Mouse (Mus musculus) MEL (cell line): ENCODE results near the gene Gucd1. TPM values are rescaled to one million over a fixed set of nuclear protein-coding genes. Genes with fewer than 3 reads are reported as not detected.
A peak's percentile ranks its signal among the peaks of the same experiment; 100 is the strongest.

ENCODE experiments used
- DNase-seq: peaks from one replicate; pipeline ENCODE4 v3.0.0; 2011; ENCODE audit warnings: low read depth, low spot score
- H3K27ac ChIP-seq: 2 replicates; pipeline ENCODE4 v1.5.1; 2012; ENCODE audit warnings: low read depth, mild to moderate bottlenecking, control low read depth, low read length, moderate library complexity; ENCODE audit not compliant: control insufficient read depth
- H3K27me3 ChIP-seq, 2 experiments: fragments of 150-350 bp in 1 of 2; sonication (generic) in 1 of 2; 2 replicates each; pipeline ENCODE4 v1.6.1; 2012; ENCODE audit warnings: low read length in 2 of 2, mild to moderate bottlenecking in 2 of 2, improper control_type of control experiment in 1 of 2, moderate library complexity in 1 of 2; ENCODE audit not compliant: insufficient read depth in 2 of 2, control insufficient read depth in 1 of 2
- H3K36me3 ChIP-seq, 2 experiments: 2 replicates each; pipeline ENCODE4 v1.6.1; 2012 to 2014; ENCODE audit warnings: low read length in 2 of 2, improper control_type of control experiment in 1 of 2, inconsistent platforms in 1 of 2, mild to moderate bottlenecking in 1 of 2; ENCODE audit not compliant: insufficient read depth in 2 of 2, control insufficient read depth in 1 of 2
- H3K4me1 ChIP-seq, 2 experiments: fragments of 150-350 bp in 1 of 2; sonication (generic) in 1 of 2; 2 replicates each; pipeline ENCODE4 v1.6.1; 2012; ENCODE audit warnings: low read length in 2 of 2, improper control_type of control experiment in 1 of 2, mild to moderate bottlenecking in 1 of 2; ENCODE audit not compliant: insufficient read depth in 2 of 2, control insufficient read depth in 1 of 2
- H3K4me3 ChIP-seq, 2 experiments: fragments of 150-350 bp in 1 of 2; sonication (generic) in 1 of 2; 2 replicates each; pipeline ENCODE4 v1.5.1; 2012; ENCODE audit warnings: low read depth in 2 of 2, low read length in 2 of 2, mild to moderate bottlenecking in 2 of 2, moderate library complexity in 2 of 2, control low read depth in 1 of 2, improper control_type of control experiment in 1 of 2; ENCODE audit not compliant: control insufficient read depth in 1 of 2, insufficient read depth in 1 of 2
- H3K79me2 ChIP-seq: 2 replicates; pipeline ENCODE4 v1.6.1; 2012; ENCODE audit warnings: mild to moderate bottlenecking, low read length, moderate library complexity; ENCODE audit not compliant: control insufficient read depth, poor library complexity, insufficient read depth
- H3K9ac ChIP-seq: 2 replicates; pipeline ENCODE4 v1.6.1; 2012; ENCODE audit warnings: low read depth, mild to moderate bottlenecking, control low read depth, low read length, moderate library complexity; ENCODE audit not compliant: control insufficient read depth, poor library complexity, severe bottlenecking
- H3K9me3 ChIP-seq: fragments of 150-350 bp; sonication (generic); replicated peaks from 2 replicates; pipeline ENCODE4 v1.6.1; 2012; ENCODE audit warnings: mild to moderate bottlenecking, low read length, improper control_type of control experiment, moderate library complexity; ENCODE audit not compliant: insufficient read depth
- BHLHE40 ChIP-seq: IDR thresholded peaks from 2 replicates; pipeline ENCODE4 v1.6.1; 2012; ENCODE audit warnings: low read depth, mild to moderate bottlenecking, inconsistent platforms, low read length, improper control_type of control experiment, borderline replicate concordance
- CHD2 ChIP-seq: IDR thresholded peaks from 2 replicates; pipeline ENCODE4 v1.6.1; 2011; ENCODE audit warnings: low read length, improper control_type of control experiment
- E2F4 ChIP-seq: IDR thresholded peaks from 2 replicates; pipeline ENCODE4 v1.6.1; 2011; ENCODE audit warnings: low read depth, low read length, improper control_type of control experiment, borderline replicate concordance
- ELF1 ChIP-seq: IDR thresholded peaks from 2 replicates; pipeline ENCODE4 v1.6.1; 2014; ENCODE audit warnings: low read depth, mild to moderate bottlenecking, inconsistent platforms, low read length, improper control_type of control experiment, moderate library complexity
- EP300 ChIP-seq, 2 experiments: IDR thresholded peaks; 2 replicates each; pipeline ENCODE4 v1.6.1; 2011; ENCODE audit warnings: improper control_type of control experiment in 2 of 2, low read length in 2 of 2, low read depth in 1 of 2, mild to moderate bottlenecking in 1 of 2
- ETS1 ChIP-seq: IDR thresholded peaks from 2 replicates; pipeline ENCODE4 v1.6.1; 2012; ENCODE audit warnings: low read depth, mild to moderate bottlenecking, inconsistent platforms, low read length, improper control_type of control experiment, moderate library complexity
- GABPA ChIP-seq: IDR thresholded peaks from 2 replicates; pipeline ENCODE4 v1.6.1; 2012; ENCODE audit warnings: low read depth, mild to moderate bottlenecking, inconsistent platforms, low read length, improper control_type of control experiment, moderate library complexity
- GATA1 ChIP-seq: IDR thresholded peaks from 2 replicates; pipeline ENCODE4 v1.6.1; 2011; ENCODE audit warnings: low read depth, low read length, improper control_type of control experiment
- HCFC1 ChIP-seq: IDR thresholded peaks from 2 replicates; pipeline ENCODE4 v1.6.1; 2012; ENCODE audit warnings: low read depth, mild to moderate bottlenecking, inconsistent platforms, low read length, improper control_type of control experiment, moderate library complexity
- KAT2A ChIP-seq: conservative IDR thresholded peaks from 2 replicates; pipeline ENCODE4 v1.6.1; 2012; ENCODE audit warnings: low read depth, low read length, improper control_type of control experiment, inconsistent platforms
- MAZ ChIP-seq: IDR thresholded peaks from 2 replicates; pipeline ENCODE4 v1.6.1; 2012; ENCODE audit warnings: low read depth, mild to moderate bottlenecking, inconsistent platforms, low read length, improper control_type of control experiment
- MEF2A ChIP-seq: IDR thresholded peaks from 2 replicates; pipeline ENCODE4 v1.6.1; 2014; ENCODE audit warnings: low read depth, mild to moderate bottlenecking, inconsistent platforms, low read length, improper control_type of control experiment; ENCODE audit not compliant: poor library complexity, insufficient replicate concordance, severe bottlenecking; ENCODE audit errors: extremely low read depth
- MXI1 ChIP-seq: IDR thresholded peaks from 2 replicates; pipeline ENCODE4 v1.6.1; 2011; ENCODE audit warnings: mild to moderate bottlenecking, low read depth, low read length, improper control_type of control experiment
- NRF1 ChIP-seq: IDR thresholded peaks from 2 replicates; pipeline ENCODE4 v1.6.1; 2014; ENCODE audit warnings: low read depth, mild to moderate bottlenecking, inconsistent platforms, low read length, improper control_type of control experiment, moderate library complexity; ENCODE audit not compliant: poor library complexity, insufficient read depth, severe bottlenecking
- POLR2A ChIP-seq, 2 experiments: IDR thresholded peaks; 2 replicates each; pipeline ENCODE4 v1.6.1; 2011 to 2012; ENCODE audit warnings: low read length in 2 of 2, mild to moderate bottlenecking in 2 of 2, control low read depth in 1 of 2, improper control_type of control experiment in 1 of 2, low read depth in 1 of 2, moderate library complexity in 1 of 2; ENCODE audit not compliant: control insufficient read depth in 1 of 2, insufficient read depth in 1 of 2, poor library complexity in 1 of 2
- POLR2AphosphoS5 ChIP-seq: IDR thresholded peaks from 2 replicates; pipeline ENCODE4 v1.6.1; 2012; ENCODE audit warnings: low read depth, borderline replicate concordance, mild to moderate bottlenecking, inconsistent platforms, low read length, moderate library complexity, mixed read lengths
- RCOR1 ChIP-seq: IDR thresholded peaks from 2 replicates; pipeline ENCODE4 v1.6.1; 2012; ENCODE audit warnings: low read depth, mild to moderate bottlenecking, inconsistent platforms, low read length, improper control_type of control experiment
- SIN3A ChIP-seq: IDR thresholded peaks from 2 replicates; pipeline ENCODE4 v1.6.1; 2012; ENCODE audit warnings: low read length, improper control_type of control experiment, inconsistent platforms
- SMC3 ChIP-seq: IDR thresholded peaks from 2 replicates; pipeline ENCODE4 v1.6.1; 2011; ENCODE audit warnings: low read depth, low read length, improper control_type of control experiment
- TBP ChIP-seq: IDR thresholded peaks from 2 replicates; pipeline ENCODE4 v1.8.0; 2011; ENCODE audit warnings: low read depth, low read length, improper control_type of control experiment
- TCF12 ChIP-seq: IDR thresholded peaks from 2 replicates; pipeline ENCODE4 v1.6.1; 2014; ENCODE audit warnings: low read depth, mild to moderate bottlenecking, inconsistent platforms, low read length, improper control_type of control experiment, moderate library complexity
- UBTF ChIP-seq: IDR thresholded peaks from 2 replicates; pipeline ENCODE4 v1.6.1; 2012; ENCODE audit warnings: low read depth, mild to moderate bottlenecking, inconsistent platforms, low read length, improper control_type of control experiment, moderate library complexity, borderline replicate concordance; ENCODE audit not compliant: insufficient read depth
- USF2 ChIP-seq, 2 experiments: IDR thresholded peaks; 2 replicates each; pipeline ENCODE4 v1.6.1; 2011 to 2012; ENCODE audit warnings: improper control_type of control experiment in 2 of 2, low read length in 2 of 2, borderline replicate concordance in 1 of 2, inconsistent platforms in 1 of 2, low read depth in 1 of 2, mild to moderate bottlenecking in 1 of 2; ENCODE audit not compliant: insufficient read depth in 1 of 2
- ZKSCAN1 ChIP-seq: IDR thresholded peaks from 2 replicates; pipeline ENCODE4 v1.6.1; 2012; ENCODE audit warnings: low read depth, mild to moderate bottlenecking, inconsistent platforms, low read length, improper control_type of control experiment, moderate library complexity
- ZMIZ1 ChIP-seq: IDR thresholded peaks from 2 replicates; pipeline ENCODE4 v1.6.1; 2012; ENCODE audit warnings: low read depth, mild to moderate bottlenecking, inconsistent platforms, low read length, improper control_type of control experiment, moderate library complexity
- polyA plus RNA-seq, 2 experiments: library from polyadenylated mRNA; stranded (reverse) in 1 of 2; unstranded in 1 of 2; fragments of >175 nt in 1 of 2; fragments of >200 nt in 1 of 2; gene quantifications; 2 replicates each; pipeline versions ENCODE4 v1.2.1 to v1.2.4; 2012; ENCODE audit warnings: low replicate concordance in 2 of 2, low read depth in 1 of 2; ENCODE audit not compliant: insufficient read length in 2 of 2, insufficient read depth in 1 of 2, missing spikeins in 1 of 2
- total RNA-seq: library from RNA; depleted of rRNA; stranded (reverse); fragments of 300-350 nt; gene quantifications from 2 replicates; pipeline ENCODE4 v1.2.3, GENCODE M21; 2012

Gucd1 gene
- total and polyA plus RNA-seq, 3 experiments: 18.7 to 30.7 TPM; not detected in 1

GRCm38 (mm10) chr10:75565436-75565835, 47.7 kb upstream of the Gucd1 start:
- peak; percentile 90 for DNase-seq
- H3K27ac ChIP-seq: peak overlapping the region; percentile 76
- peaks cover 0 to 31% of the 10 kb centered on the region in 2 experiments; a peak in 2 of 4 replicates for H3K36me3 ChIP-seq
- no peaks in the 10 kb centered on the region for H3K9me3 ChIP-seq
- TF ChIP-seq NRF1: no peak
- peak; percentile 69 to 73 for TF ChIP-seq EP300 (IDR thresholded peaks at IDR 0.05; ENCODE audit: low read depth in 1 of 2, low read length in 2 of 2)
- peak; percentile 68 for TF ChIP-seq SIN3A
- no peak for TF ChIP-seq POLR2AphosphoS5
- TF ChIP-seq GATA1: peak; percentile 81
- peak in 1 of 2 experiments; percentile 49; a peak in 1 of 4 replicates for TF ChIP-seq POLR2A (IDR thresholded peaks at IDR 0.05; ENCODE audit: control insufficient read depth in 1 of 2, insufficient read depth in 1 of 2, low read depth in 1 of 2, low read length in 2 of 2, poor library complexity in 1 of 2)
- peak; percentile 71; the same call in 1 of the 2 replicates for TF ChIP-seq MAZ
- TF ChIP-seq ELF1: peak; percentile 83
- TF ChIP-seq RCOR1: peak; percentile 53
- peak; percentile 61 for TF ChIP-seq HCFC1
- TF ChIP-seq ETS1: peak; percentile 56; the same call in 1 of the 2 replicates
- TF ChIP-seq MEF2A: no peak
- TF ChIP-seq TCF12: peak; percentile 57
- TF ChIP-seq, all 39 proteins: peak for 10
- peak overlapping the region; percentile 28 to 30; a peak in 3 of 4 replicates for H3K4me3 ChIP-seq
- no peaks in the 10 kb centered on the region for H3K27me3 ChIP-seq
- peaks cover 7 to 43% of the 10 kb centered on the region in 2 experiments for H3K4me1 ChIP-seq
- H3K79me2 ChIP-seq: no peaks in the 10 kb centered on the region
- peak overlapping the region; percentile 44 for H3K9ac ChIP-seq

DNA sequence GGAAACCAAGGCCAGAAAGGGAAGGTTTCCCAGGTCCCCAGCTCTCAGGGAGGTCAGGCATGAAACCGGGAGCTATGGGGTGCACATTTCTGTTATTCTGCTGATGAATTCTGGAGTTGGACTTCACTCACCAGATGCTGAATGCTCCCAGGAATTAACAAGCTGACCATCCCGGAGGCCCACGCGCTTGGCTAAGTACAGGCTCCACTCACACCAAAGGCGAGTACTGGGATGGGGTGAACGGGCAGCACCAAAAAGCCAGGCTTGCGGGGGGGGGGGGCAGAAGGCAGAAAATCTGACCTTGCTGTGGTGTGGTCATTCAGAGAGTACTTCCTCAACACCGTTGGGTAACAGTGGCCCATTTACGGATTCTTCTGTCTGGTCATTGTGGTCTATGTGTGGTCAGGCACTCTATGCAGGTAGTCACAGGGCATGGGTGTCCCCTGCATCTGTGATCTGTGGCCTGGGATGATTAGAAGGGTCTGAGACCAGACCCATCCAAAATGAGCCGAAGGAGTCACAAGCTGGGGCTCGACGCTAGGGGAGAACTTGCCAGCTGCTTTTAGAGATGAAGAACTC, 47.0 kb upstream of the Gucd1 start:
- H3K4me1 ChIP-seq: peaks cover 7 to 43% of the 10 kb centered on the region in 2 experiments

More for the DNA sequence above, 47.0 kb upstream of the Gucd1 start:
- DNase-seq: no peak
- Histone ChIP-seq H3K9ac (peak overlapping the region; percentile 39), H3K79me2 (no peaks in the 10 kb centered on the region), H3K36me3 (peaks cover 0 to 31% of the 10 kb centered on the region in 2 experiments; a peak in 2 of 4 replicates), H3K9me3 (no peaks in the 10 kb centered on the region), H3K27me3 (no peaks in the 10 kb centered on the region), H3K4me3 (0 out of 4 replicates have a peak overlapping the region, but pooled peaks of 1 of the 2 experiments have one; percentile 30), H3K27ac (peak overlapping the region; percentile 76)
- TF ChIP-seq GABPA: no peak
- no peak for TF ChIP-seq BHLHE40
- TF ChIP-seq E2F4: no peak
- no peak for TF ChIP-seq KAT2A
- TF ChIP-seq HCFC1: no peak
- TF ChIP-seq ZMIZ1: no peak
- TF ChIP-seq SMC3: no peak
- no peak for TF ChIP-seq GATA1
- TF ChIP-seq UBTF: no peak
- TF ChIP-seq NRF1: no peak
- TF ChIP-seq ZKSCAN1: no peak
- TF ChIP-seq TBP: no peak
- TF ChIP-seq CHD2: no peak
- no peak for TF ChIP-seq ETS1
- TF ChIP-seq RCOR1: no peak
- TF ChIP-seq MXI1: no peak
- no peak for TF ChIP-seq USF2 (IDR thresholded peaks at IDR 0.05; ENCODE audit: borderline replicate concordance in 1 of 2, insufficient read depth in 1 of 2, low read depth in 1 of 2, low read length in 2 of 2)
- TF ChIP-seq EP300 (IDR thresholded peaks at IDR 0.05; ENCODE audit: low read depth in 1 of 2, low read length in 2 of 2): no peak
